Mouse (Mus musculus) hindbrain, embryonic 12.5 days (tissue): Measurements from ENCODE around the gene Mapk8ip3. TPM values are rescaled to one million over a fixed set of nuclear protein-coding genes. Genes with fewer than 3 reads are reported as not detected.

Experiments
- ATAC-seq: fragments of 200-750 bp; cut with Nextera tagmentation; 2 replicates; pipeline ENCODE4 v1.8.0; 2017; ENCODE audit warnings: moderate TSS enrichment; ENCODE audit not compliant: low FRiP score
- H3K27ac ChIP-seq: fragments of 300-500 bp; sonication (generic); 2 replicates; pipeline ENCODE4 v1.5.1; 2016; ENCODE audit warnings: mild to moderate bottlenecking
- H3K27me3 ChIP-seq: fragments of 300-500 bp; sonication (generic); 2 replicates; pipeline ENCODE4 v1.6.1; 2016; ENCODE audit warnings: mild to moderate bottlenecking
- H3K36me3 ChIP-seq: fragments of 300-500 bp; sonication (generic); 2 replicates; pipeline ENCODE4 v1.6.1; 2016; ENCODE audit warnings: mild to moderate bottlenecking
- H3K4me1 ChIP-seq: fragments of 300-500 bp; sonication (generic); 2 replicates; pipeline ENCODE4 v1.6.1; 2016
- H3K4me2 ChIP-seq: fragments of 300-500 bp; sonication (generic); replicated peaks from 2 replicates; pipeline ENCODE4 v1.6.1; 2016; ENCODE audit warnings: mild to moderate bottlenecking
- H3K4me3 ChIP-seq: fragments of 300-500 bp; sonication (generic); 2 replicates; pipeline ENCODE4 v1.5.1; 2016; ENCODE audit warnings: mild to moderate bottlenecking
- H3K9ac ChIP-seq: fragments of 300-500 bp; sonication (generic); 2 replicates; pipeline ENCODE4 v1.6.1; 2016; ENCODE audit warnings: mild to moderate bottlenecking, moderate library complexity
- H3K9me3 ChIP-seq: fragments of 300-500 bp; sonication (generic); replicated peaks from 2 replicates; pipeline ENCODE4 v1.6.1; 2016; ENCODE audit warnings: mild to moderate bottlenecking
- WGBS: fragments of 180-500 bp; shearing (Covaris S2); methylation state at CpG from one replicate; pipeline ENCODE4 v1.1.7; 2016; 5-methylcytosine and 5-hydroxymethylcytosine counted together
- polyA plus RNA-seq: library from polyadenylated mRNA; unstranded; fragments of >200 nt; fragmentation: Nextera tagmentation; extraction: Ambion mirVana; gene quantifications from 2 replicates; pipeline ENCODE4 v1.2.1, GENCODE M21; 2016

The Mapk8ip3 gene
- polyA plus RNA-seq, 1 experiment from 2014 or later = 84.7 TPM

- peaks cover 13% of the 10 kb centered on the region for H3K4me1 ChIP-seq
- H3K27ac ChIP-seq = no peak overlapping the region
- WGBS = 83% methylated on average over 10 of the region's 10 CpGs
- peaks cover 19% of the 10 kb centered on the region for H3K36me3 ChIP-seq
- peak overlapping the region; percentile 74 for H3K4me2 ChIP-seq
- peak overlapping the region; percentile 79 for H3K4me3 ChIP-seq
- H3K9me3 ChIP-seq = no peaks in the 10 kb centered on the region
- H3K27me3 ChIP-seq = peaks cover 5% of the 10 kb centered on the region; the same call in 1 of the 2 replicates
- ATAC-seq = no peak
- peak overlapping the region; percentile 72; the same call in 1 of the 2 replicates for H3K9ac ChIP-seq
These were observed 85.2 kb downstream of the Mapk8ip3 start for GRCm38 (mm10) chr17:24851381-24852125.

- ATAC-seq = no peak
- WGBS = 2% methylated on average over 18 of the region's 20 CpGs
- H3K27ac ChIP-seq = peak overlapping the region; percentile 53; the same call in 1 of the 2 replicates
These were observed 86.0 kb downstream of the Mapk8ip3 start for GRCm38 (mm10) chr17:24850773-24851127.

GRCm38 (mm10) chr17:24850065-24850772, 86.6 kb downstream of the Mapk8ip3 start, which contains the start of gene Fahd1:
TSS of gene Fahd1 (minus strand) at chr17:24850364.
- peaks cover 13% of the 10 kb centered on the region for H3K4me1 ChIP-seq
- under 1% methylated on average over 54 of the region's 58 CpGs for WGBS
- H3K27ac ChIP-seq = peak within 1 kb of the TSS; percentile 93
- H3K9me3 ChIP-seq = no peaks in the 10 kb centered on the region
- H3K27me3 ChIP-seq = peaks cover 8% of the 10 kb centered on the region; the same call in 1 of the 2 replicates
- H3K4me3 ChIP-seq = peak within 1 kb of the TSS; percentile 79
- ATAC-seq = peak; percentile 100
- peak within 1 kb of the TSS; percentile 74 for H3K4me2 ChIP-seq
- H3K36me3 ChIP-seq = peaks cover 13% of the 10 kb centered on the region
- peak within 1 kb of the TSS; percentile 75 for H3K9ac ChIP-seq

More at GRCm38 (mm10) chr17:24850773-24851127, 86.0 kb downstream of the Mapk8ip3 start:
- peaks cover 13% of the 10 kb centered on the region for H3K36me3 ChIP-seq
- H3K4me2 ChIP-seq = peak overlapping the region; percentile 74
- peak overlapping the region; percentile 72 for H3K9ac ChIP-seq
- H3K9me3 ChIP-seq = no peaks in the 10 kb centered on the region
- H3K27me3 ChIP-seq = peaks cover 5% of the 10 kb centered on the region; the same call in 1 of the 2 replicates
- H3K4me1 ChIP-seq = peaks cover 13% of the 10 kb centered on the region
- H3K4me3 ChIP-seq = peak overlapping the region; percentile 79

- WGBS = under 1% methylated on average over 21 of the region's 21 CpGs
- Histone ChIP-seq H3K4me1 (peaks cover 13% of the 10 kb centered on the region), H3K9me3 (no peaks in the 10 kb centered on the region), H3K9ac (peak overlapping the region; percentile 75), H3K27me3 (peaks cover 8% of the 10 kb centered on the region; the same call in 1 of the 2 replicates), H3K27ac (peak overlapping the region; percentile 93), H3K4me2 (peak overlapping the region; percentile 74), H3K36me3 (peaks cover 13% of the 10 kb centered on the region), H3K4me3 (peak overlapping the region; percentile 79)
- ATAC-seq = peak; percentile 74
These were observed 87.1 kb downstream of the Mapk8ip3 start for GRCm38 (mm10) chr17:24849733-24850064.

- Histone ChIP-seq H3K27ac (no peak overlapping the region), H3K36me3 (peaks cover 9% of the 10 kb centered on the region), H3K4me2 (peak overlapping the region; percentile 74), H3K27me3 (peaks cover 17% of the 10 kb centered on the region), H3K4me3 (no peak overlapping the region; the same call in 1 of the 2 replicates), H3K4me1 (peaks cover 13% of the 10 kb centered on the region), H3K9ac (no peak overlapping the region), H3K9me3 (no peaks in the 10 kb centered on the region)
- no peak for ATAC-seq
These were observed 88.2 kb downstream of the Mapk8ip3 start for GRCm38 (mm10) chr17:24848600-24849031.

- Histone ChIP-seq H3K9ac (no peak overlapping the region), H3K36me3 (no peaks in the 10 kb centered on the region), H3K4me3 (no peak overlapping the region), H3K4me2 (no peak overlapping the region), H3K9me3 (no peaks in the 10 kb centered on the region), H3K27ac (no peak overlapping the region), H3K27me3 (peaks cover 17% of the 10 kb centered on the region), H3K4me1 (peaks cover 13% of the 10 kb centered on the region)
- no peak for ATAC-seq
- 100% methylated on average over 1 of the region's 1 CpGs for WGBS
These were observed 89.4 kb downstream of the Mapk8ip3 start for GRCm38 (mm10) chr17:24847386-24847785.

- Histone ChIP-seq H3K27me3 (peaks cover 14% of the 10 kb centered on the region), H3K4me1 (peaks cover 6% of the 10 kb centered on the region), H3K36me3 (no peaks in the 10 kb centered on the region), H3K9me3 (no peaks in the 10 kb centered on the region), H3K27ac (no peak overlapping the region), H3K4me2 (no peak overlapping the region), H3K9ac (no peak overlapping the region), H3K4me3 (no peak overlapping the region)
- WGBS = 53% methylated on average over 9 of the region's 9 CpGs
- ATAC-seq = no peak
These were observed 92.3 kb downstream of the Mapk8ip3 start for GRCm38 (mm10) chr17:24844525-24844924.

- no peak for ATAC-seq
- H3K4me2 ChIP-seq = no peak overlapping the region
- no peaks in the 10 kb centered on the region for H3K36me3 ChIP-seq
- H3K27me3 ChIP-seq = peaks cover 14% of the 10 kb centered on the region
- WGBS = 55% methylated on average over 2 of the region's 2 CpGs
- H3K9me3 ChIP-seq = no peaks in the 10 kb centered on the region
- H3K9ac ChIP-seq = no peak overlapping the region
- H3K4me3 ChIP-seq = no peak overlapping the region
- H3K27ac ChIP-seq = no peak overlapping the region
- H3K4me1 ChIP-seq = no peaks in the 10 kb centered on the region
These were observed 94.1 kb downstream of the Mapk8ip3 start for GRCm38 (mm10) chr17:24842631-24843030.

Other genes with a start within 250 kb of the Mapk8ip3 start
- gene Syngr3, start 247.0 kb downstream of the Mapk8ip3 start, polyA plus RNA-seq = 30.6 and 32.1 TPM in 2 replicates
- gene Gfer, start 240.8 kb downstream of the Mapk8ip3 start, polyA plus RNA-seq = 42.2 and 42.4 TPM in 2 replicates
- gene Noxo1, start 240.7 kb downstream of the Mapk8ip3 start, polyA plus RNA-seq = 3.6 and 4.8 TPM in 2 replicates
- 76.9 and 79.7 TPM in 2 replicates for gene Tbl3, start 229.3 kb downstream of the Mapk8ip3 start, polyA plus RNA-seq
- 0.18 and 0.35 TPM in 2 replicates for gene Rnf151, start 218.9 kb downstream of the Mapk8ip3 start, polyA plus RNA-seq
- gene Rps2, start 218.9 kb downstream of the Mapk8ip3 start, polyA plus RNA-seq = 795 and 841 TPM in 2 replicates
- 199 and 214 TPM in 2 replicates for gene Ndufb10, start 212.5 kb downstream of the Mapk8ip3 start, polyA plus RNA-seq
- gene Rpl3l, start 209.2 kb downstream of the Mapk8ip3 start, polyA plus RNA-seq = not detected in 2 replicates
- 21.8 and 22.6 TPM in 2 replicates for gene Msrb1, start 200.3 kb downstream of the Mapk8ip3 start, polyA plus RNA-seq
- 2.5 and 4.8 TPM in 2 replicates for gene Hs3st6, start 184.0 kb downstream of the Mapk8ip3 start, polyA plus RNA-seq
- gene Meiob, start 132.7 kb downstream of the Mapk8ip3 start, polyA plus RNA-seq = not detected in 2 replicates
- gene Hagh, start 96.8 kb downstream of the Mapk8ip3 start, polyA plus RNA-seq = 32.3 and 32.4 TPM in 2 replicates
- gene Fahd1, start 86.6 kb downstream of the Mapk8ip3 start, polyA plus RNA-seq = 18.6 and 20.9 TPM in 2 replicates
- 0.23 and 0.36 TPM in 2 replicates for gene Igfals, start 71.0 kb downstream of the Mapk8ip3 start, polyA plus RNA-seq
- 62.3 and 63.5 TPM in 2 replicates for gene Nubp2, start 50.6 kb downstream of the Mapk8ip3 start, polyA plus RNA-seq
- gene Spsb3, start 50.3 kb downstream of the Mapk8ip3 start, polyA plus RNA-seq = 51.5 and 54.8 TPM in 2 replicates
- gene Eme2, start 41.9 kb downstream of the Mapk8ip3 start, polyA plus RNA-seq = 39.3 and 45.5 TPM in 2 replicates
- gene Mrps34, start 41.9 kb downstream of the Mapk8ip3 start, polyA plus RNA-seq = 85.1 and 86.7 TPM in 2 replicates
- 49.8 and 50.4 TPM in 2 replicates for gene Nme3, start 40.5 kb downstream of the Mapk8ip3 start, polyA plus RNA-seq
- gene Jpt2, start 23.7 kb upstream of the Mapk8ip3 start, polyA plus RNA-seq = 210 and 212 TPM in 2 replicates
- gene Cramp1l, start 78.8 kb upstream of the Mapk8ip3 start, polyA plus RNA-seq = 13.8 and 13.9 TPM in 2 replicates
- 26.7 and 27.6 TPM in 2 replicates for gene Ift140, start 79.1 kb upstream of the Mapk8ip3 start, polyA plus RNA-seq
- gene Tmem204, start 146.6 kb upstream of the Mapk8ip3 start, polyA plus RNA-seq = 8.5 and 9.5 TPM in 2 replicates
- 42.5 and 43.2 TPM in 2 replicates for gene Telo2, start 179.0 kb upstream of the Mapk8ip3 start, polyA plus RNA-seq
- gene Ptx4, start 183.8 kb upstream of the Mapk8ip3 start, polyA plus RNA-seq = not detected in 2 replicates
- gene Clcn7, start 196.4 kb upstream of the Mapk8ip3 start, polyA plus RNA-seq = 24.4 and 26.9 TPM in 2 replicates
- not detected in 2 replicates for gene Ccdc154, start 225.5 kb upstream of the Mapk8ip3 start, polyA plus RNA-seq
- gene Gm38655, start 238.5 kb upstream of the Mapk8ip3 start, polyA plus RNA-seq = not detected in 2 replicates
- gene BC003965, start 247.6 kb upstream of the Mapk8ip3 start, polyA plus RNA-seq = 33.6 and 34.6 TPM in 2 replicates